Mouse (Mus musculus) MEL (cell line): Measurements from ENCODE around the gene Notch2. TPM values are rescaled to one million over a fixed set of nuclear protein-coding genes. Genes with fewer than 3 reads are reported as not detected.

ENCODE experiments used
- DNase-seq: peaks from one replicate; pipeline ENCODE4 v3.0.0; 2011; ENCODE audit warnings: low read depth, low spot score
- H3K27ac ChIP-seq: 2 replicates; pipeline ENCODE4 v1.5.1; 2012; ENCODE audit warnings: low read depth, mild to moderate bottlenecking, control low read depth, low read length, moderate library complexity; ENCODE audit not compliant: control insufficient read depth
- H3K27me3 ChIP-seq, 2 experiments: fragments of 150-350 bp in 1 of 2; sonication (generic) in 1 of 2; 2 replicates each; pipeline ENCODE4 v1.6.1; 2012; ENCODE audit warnings: low read length in 2 of 2, mild to moderate bottlenecking in 2 of 2, improper control_type of control experiment in 1 of 2, moderate library complexity in 1 of 2; ENCODE audit not compliant: insufficient read depth in 2 of 2, control insufficient read depth in 1 of 2
- H3K36me3 ChIP-seq, 2 experiments: 2 replicates each; pipeline ENCODE4 v1.6.1; 2012 to 2014; ENCODE audit warnings: low read length in 2 of 2, improper control_type of control experiment in 1 of 2, inconsistent platforms in 1 of 2, mild to moderate bottlenecking in 1 of 2; ENCODE audit not compliant: insufficient read depth in 2 of 2, control insufficient read depth in 1 of 2
- H3K4me1 ChIP-seq, 2 experiments: fragments of 150-350 bp in 1 of 2; sonication (generic) in 1 of 2; 2 replicates each; pipeline ENCODE4 v1.6.1; 2012; ENCODE audit warnings: low read length in 2 of 2, improper control_type of control experiment in 1 of 2, mild to moderate bottlenecking in 1 of 2; ENCODE audit not compliant: insufficient read depth in 2 of 2, control insufficient read depth in 1 of 2
- H3K4me3 ChIP-seq, 2 experiments: fragments of 150-350 bp in 1 of 2; sonication (generic) in 1 of 2; 2 replicates each; pipeline ENCODE4 v1.5.1; 2012; ENCODE audit warnings: low read depth in 2 of 2, low read length in 2 of 2, mild to moderate bottlenecking in 2 of 2, moderate library complexity in 2 of 2, control low read depth in 1 of 2, improper control_type of control experiment in 1 of 2; ENCODE audit not compliant: control insufficient read depth in 1 of 2, insufficient read depth in 1 of 2
- H3K79me2 ChIP-seq: 2 replicates; pipeline ENCODE4 v1.6.1; 2012; ENCODE audit warnings: mild to moderate bottlenecking, low read length, moderate library complexity; ENCODE audit not compliant: control insufficient read depth, poor library complexity, insufficient read depth
- H3K9ac ChIP-seq: 2 replicates; pipeline ENCODE4 v1.6.1; 2012; ENCODE audit warnings: low read depth, mild to moderate bottlenecking, control low read depth, low read length, moderate library complexity; ENCODE audit not compliant: control insufficient read depth, poor library complexity, severe bottlenecking
- H3K9me3 ChIP-seq: fragments of 150-350 bp; sonication (generic); replicated peaks from 2 replicates; pipeline ENCODE4 v1.6.1; 2012; ENCODE audit warnings: mild to moderate bottlenecking, low read length, improper control_type of control experiment, moderate library complexity; ENCODE audit not compliant: insufficient read depth
- BHLHE40 ChIP-seq: IDR thresholded peaks from 2 replicates; pipeline ENCODE4 v1.6.1; 2012; ENCODE audit warnings: low read depth, mild to moderate bottlenecking, inconsistent platforms, low read length, improper control_type of control experiment, borderline replicate concordance
- CHD1 ChIP-seq: IDR thresholded peaks from 2 replicates; pipeline ENCODE4 v1.6.1; 2012; ENCODE audit warnings: low read depth, mild to moderate bottlenecking, inconsistent platforms, low read length, improper control_type of control experiment
- CHD2 ChIP-seq: IDR thresholded peaks from 2 replicates; pipeline ENCODE4 v1.6.1; 2011; ENCODE audit warnings: low read length, improper control_type of control experiment
- CTCF ChIP-seq, 3 experiments: IDR thresholded peaks in 2 of 3; conservative IDR thresholded peaks in 1 of 3; 2 replicates each; pipeline ENCODE4 v1.5.1; 2011 to 2012; ENCODE audit warnings: low read length in 3 of 3, low read depth in 2 of 3, mild to moderate bottlenecking in 2 of 3, improper control_type of control experiment in 1 of 3, inconsistent platforms in 1 of 3, mixed read lengths in 1 of 3, moderate library complexity in 1 of 3; ENCODE audit not compliant: control insufficient read depth in 1 of 3, insufficient read depth in 1 of 3, poor library complexity in 1 of 3, severe bottlenecking in 1 of 3
- E2F4 ChIP-seq: IDR thresholded peaks from 2 replicates; pipeline ENCODE4 v1.6.1; 2011; ENCODE audit warnings: low read depth, low read length, improper control_type of control experiment, borderline replicate concordance
- ELF1 ChIP-seq: IDR thresholded peaks from 2 replicates; pipeline ENCODE4 v1.6.1; 2014; ENCODE audit warnings: low read depth, mild to moderate bottlenecking, inconsistent platforms, low read length, improper control_type of control experiment, moderate library complexity
- EP300 ChIP-seq, 2 experiments: IDR thresholded peaks; 2 replicates each; pipeline ENCODE4 v1.6.1; 2011; ENCODE audit warnings: improper control_type of control experiment in 2 of 2, low read length in 2 of 2, low read depth in 1 of 2, mild to moderate bottlenecking in 1 of 2
- ETS1 ChIP-seq: IDR thresholded peaks from 2 replicates; pipeline ENCODE4 v1.6.1; 2012; ENCODE audit warnings: low read depth, mild to moderate bottlenecking, inconsistent platforms, low read length, improper control_type of control experiment, moderate library complexity
- GABPA ChIP-seq: IDR thresholded peaks from 2 replicates; pipeline ENCODE4 v1.6.1; 2012; ENCODE audit warnings: low read depth, mild to moderate bottlenecking, inconsistent platforms, low read length, improper control_type of control experiment, moderate library complexity
- HCFC1 ChIP-seq: IDR thresholded peaks from 2 replicates; pipeline ENCODE4 v1.6.1; 2012; ENCODE audit warnings: low read depth, mild to moderate bottlenecking, inconsistent platforms, low read length, improper control_type of control experiment, moderate library complexity
- JUND ChIP-seq: IDR thresholded peaks from 2 replicates; pipeline ENCODE4 v1.6.1; 2011; ENCODE audit warnings: low read depth, mild to moderate bottlenecking, improper control_type of control experiment, low read length
- KAT2A ChIP-seq: conservative IDR thresholded peaks from 2 replicates; pipeline ENCODE4 v1.6.1; 2012; ENCODE audit warnings: low read depth, low read length, improper control_type of control experiment, inconsistent platforms
- MAFK ChIP-seq: IDR thresholded peaks from 2 replicates; pipeline ENCODE4 v1.6.1; 2011; ENCODE audit warnings: low read depth, mild to moderate bottlenecking, low read length, improper control_type of control experiment, borderline replicate concordance
- MAX ChIP-seq: IDR thresholded peaks from 2 replicates; pipeline ENCODE4 v1.6.1; 2011; ENCODE audit warnings: low read length, improper control_type of control experiment
- MAZ ChIP-seq: IDR thresholded peaks from 2 replicates; pipeline ENCODE4 v1.6.1; 2012; ENCODE audit warnings: low read depth, mild to moderate bottlenecking, inconsistent platforms, low read length, improper control_type of control experiment
- MXI1 ChIP-seq: IDR thresholded peaks from 2 replicates; pipeline ENCODE4 v1.6.1; 2011; ENCODE audit warnings: mild to moderate bottlenecking, low read depth, low read length, improper control_type of control experiment
- MYC ChIP-seq: IDR thresholded peaks from 2 replicates; pipeline ENCODE4 v1.6.1; 2011; ENCODE audit warnings: low read depth, mild to moderate bottlenecking, low read length, improper control_type of control experiment, moderate library complexity
- NELFE ChIP-seq: IDR thresholded peaks from 2 replicates; pipeline ENCODE4 v1.6.1; 2011; ENCODE audit warnings: low read depth, low read length, improper control_type of control experiment
- NRF1 ChIP-seq: IDR thresholded peaks from 2 replicates; pipeline ENCODE4 v1.6.1; 2014; ENCODE audit warnings: low read depth, mild to moderate bottlenecking, inconsistent platforms, low read length, improper control_type of control experiment, moderate library complexity; ENCODE audit not compliant: poor library complexity, insufficient read depth, severe bottlenecking
- POLR2A ChIP-seq, 2 experiments: IDR thresholded peaks; 2 replicates each; pipeline ENCODE4 v1.6.1; 2011 to 2012; ENCODE audit warnings: low read length in 2 of 2, mild to moderate bottlenecking in 2 of 2, control low read depth in 1 of 2, improper control_type of control experiment in 1 of 2, low read depth in 1 of 2, moderate library complexity in 1 of 2; ENCODE audit not compliant: control insufficient read depth in 1 of 2, insufficient read depth in 1 of 2, poor library complexity in 1 of 2
- POLR2AphosphoS2 ChIP-seq: IDR thresholded peaks from 2 replicates; pipeline ENCODE4 v1.6.1; 2011; ENCODE audit warnings: low read length, improper control_type of control experiment
- POLR2AphosphoS5 ChIP-seq: IDR thresholded peaks from 2 replicates; pipeline ENCODE4 v1.6.1; 2012; ENCODE audit warnings: low read depth, borderline replicate concordance, mild to moderate bottlenecking, inconsistent platforms, low read length, moderate library complexity, mixed read lengths
- RCOR1 ChIP-seq: IDR thresholded peaks from 2 replicates; pipeline ENCODE4 v1.6.1; 2012; ENCODE audit warnings: low read depth, mild to moderate bottlenecking, inconsistent platforms, low read length, improper control_type of control experiment
- SIN3A ChIP-seq: IDR thresholded peaks from 2 replicates; pipeline ENCODE4 v1.6.1; 2012; ENCODE audit warnings: low read length, improper control_type of control experiment, inconsistent platforms
- SMC3 ChIP-seq: IDR thresholded peaks from 2 replicates; pipeline ENCODE4 v1.6.1; 2011; ENCODE audit warnings: low read depth, low read length, improper control_type of control experiment
- TAL1 ChIP-seq: IDR thresholded peaks from 2 replicates; pipeline ENCODE4 v1.6.1; 2012; ENCODE audit warnings: mild to moderate bottlenecking, inconsistent platforms, low read length, moderate library complexity, mixed read lengths
- TBP ChIP-seq: IDR thresholded peaks from 2 replicates; pipeline ENCODE4 v1.8.0; 2011; ENCODE audit warnings: low read depth, low read length, improper control_type of control experiment
- TCF12 ChIP-seq: IDR thresholded peaks from 2 replicates; pipeline ENCODE4 v1.6.1; 2014; ENCODE audit warnings: low read depth, mild to moderate bottlenecking, inconsistent platforms, low read length, improper control_type of control experiment, moderate library complexity
- UBTF ChIP-seq: IDR thresholded peaks from 2 replicates; pipeline ENCODE4 v1.6.1; 2012; ENCODE audit warnings: low read depth, mild to moderate bottlenecking, inconsistent platforms, low read length, improper control_type of control experiment, moderate library complexity, borderline replicate concordance; ENCODE audit not compliant: insufficient read depth
- USF2 ChIP-seq, 2 experiments: IDR thresholded peaks; 2 replicates each; pipeline ENCODE4 v1.6.1; 2011 to 2012; ENCODE audit warnings: improper control_type of control experiment in 2 of 2, low read length in 2 of 2, borderline replicate concordance in 1 of 2, inconsistent platforms in 1 of 2, low read depth in 1 of 2, mild to moderate bottlenecking in 1 of 2; ENCODE audit not compliant: insufficient read depth in 1 of 2
- ZC3H11A ChIP-seq: IDR thresholded peaks from 2 replicates; pipeline ENCODE4 v1.6.1; 2012; ENCODE audit warnings: low read depth, mild to moderate bottlenecking, inconsistent platforms, low read length, improper control_type of control experiment
- ZKSCAN1 ChIP-seq: IDR thresholded peaks from 2 replicates; pipeline ENCODE4 v1.6.1; 2012; ENCODE audit warnings: low read depth, mild to moderate bottlenecking, inconsistent platforms, low read length, improper control_type of control experiment, moderate library complexity
- ZMIZ1 ChIP-seq: IDR thresholded peaks from 2 replicates; pipeline ENCODE4 v1.6.1; 2012; ENCODE audit warnings: low read depth, mild to moderate bottlenecking, inconsistent platforms, low read length, improper control_type of control experiment, moderate library complexity
- ZNF384 ChIP-seq: IDR thresholded peaks from 2 replicates; pipeline ENCODE4 v1.6.1; 2012; ENCODE audit warnings: low read depth, mild to moderate bottlenecking, inconsistent platforms, low read length, improper control_type of control experiment
- polyA plus RNA-seq, 2 experiments: library from polyadenylated mRNA; stranded (reverse) in 1 of 2; unstranded in 1 of 2; fragments of >175 nt in 1 of 2; fragments of >200 nt in 1 of 2; gene quantifications; 2 replicates each; pipeline versions ENCODE4 v1.2.1 to v1.2.4; 2012; ENCODE audit warnings: low replicate concordance in 2 of 2, low read depth in 1 of 2; ENCODE audit not compliant: insufficient read length in 2 of 2, insufficient read depth in 1 of 2, missing spikeins in 1 of 2
- total RNA-seq: library from RNA; depleted of rRNA; stranded (reverse); fragments of 300-350 nt; gene quantifications from 2 replicates; pipeline ENCODE4 v1.2.3, GENCODE M21; 2012; rRNA removed

Gene Notch2
- total RNA-seq, result 16.6 and 22.7 TPM in 2 replicates
- polyA plus RNA-seq, result 10 to 100 TPM; 16.2 to 36.6 TPM

DNA sequence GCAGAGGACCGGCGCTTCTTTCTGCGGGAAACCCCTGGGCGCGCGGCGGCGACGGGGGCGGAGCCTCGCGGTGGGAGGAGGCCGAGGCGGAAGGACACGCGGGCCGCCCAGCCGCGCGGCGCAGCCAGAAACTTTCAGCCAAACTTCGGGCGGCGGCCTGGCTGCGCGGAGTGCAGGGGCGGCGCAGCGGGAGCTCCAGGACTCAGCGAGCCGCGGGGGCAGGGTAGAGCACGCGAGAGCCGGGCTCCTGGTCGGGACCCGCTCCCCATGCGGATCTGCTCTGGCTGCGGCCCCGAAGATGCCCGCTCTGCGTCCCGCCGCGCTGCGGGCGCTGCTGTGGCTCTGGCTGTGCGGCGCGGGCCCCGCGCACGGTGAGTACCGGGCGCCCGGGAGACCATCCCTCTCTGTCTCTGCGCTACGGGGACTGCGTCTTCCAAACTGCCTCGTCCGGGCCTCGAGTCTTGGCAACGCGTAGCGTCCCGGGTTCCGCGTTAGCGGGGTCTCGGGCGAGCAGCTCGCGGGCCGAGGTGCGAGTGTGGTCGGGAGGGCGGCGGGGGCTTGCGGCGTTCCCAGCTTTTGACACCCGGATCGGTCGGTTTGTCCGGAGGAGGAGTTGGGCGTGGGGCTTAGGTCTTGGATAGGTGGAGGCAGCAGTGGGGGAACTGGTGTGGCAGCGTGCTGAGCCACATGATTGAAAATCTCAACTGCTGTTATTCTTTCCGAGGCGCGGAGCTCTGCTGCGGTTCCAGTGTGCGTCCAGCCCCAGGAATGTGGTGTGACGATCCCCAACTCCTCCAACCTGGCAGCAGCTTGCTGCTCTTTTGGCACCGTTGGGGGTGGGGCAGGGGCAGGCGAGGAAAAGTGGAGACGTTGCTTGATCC is at the start of gene Notch2:
Gene Notch2, plus strand, starts transcription at position 127 of the 881 bp plus-strand sequence.
- H3K9me3 ChIP-seq, result no peaks in the 10 kb centered on the region
- H3K9ac ChIP-seq, result peak within 1 kb of the TSS; percentile 86
- H3K27me3 ChIP-seq, result no peaks in the 10 kb centered on the region
- H3K4me3 ChIP-seq, result peak within 1 kb of the TSS; percentile 88 to 95
- peaks cover 0 to 29% of the 10 kb centered on the region in 2 experiments; a peak in 2 of 4 replicates for H3K36me3 ChIP-seq
- peaks cover 43% of the 10 kb centered on the region for H3K79me2 ChIP-seq
- H3K4me1 ChIP-seq, result peaks cover 5 to 25% of the 10 kb centered on the region in 2 experiments
- peak within 1 kb of the TSS; percentile 53 for H3K27ac ChIP-seq
- peak; percentile 97 for DNase-seq
- TF ChIP-seq E2F4, result no peak
- TF ChIP-seq USF2 (IDR thresholded peaks at IDR 0.05; ENCODE audit: borderline replicate concordance in 1 of 2, insufficient read depth in 1 of 2, low read depth in 1 of 2, low read length in 2 of 2), result no peak
- no peak for TF ChIP-seq BHLHE40
- TF ChIP-seq MAZ, result peak; percentile 35; the same call in 1 of the 2 replicates
- no peak for TF ChIP-seq ZNF384
- TF ChIP-seq ETS1, result peak; percentile 42; the same call in 1 of the 2 replicates
- no peak for TF ChIP-seq RCOR1
- no peak for TF ChIP-seq TAL1
- TF ChIP-seq CHD2, result no peak
- peak; percentile 34; the same call in 1 of the 2 replicates for TF ChIP-seq HCFC1
- TF ChIP-seq MYC, result 0 out of 2 replicates have a peak, but pooled peaks have one; percentile 27
- no peak; the same call in 1 of the 2 replicates for TF ChIP-seq KAT2A
- peak; percentile 73; the same call in 1 of the 2 replicates for TF ChIP-seq SIN3A
- TF ChIP-seq ZKSCAN1, result no peak
- peak in 1 of 2 experiments; percentile 29; a peak in 2 of 4 replicates for TF ChIP-seq EP300 (IDR thresholded peaks at IDR 0.05; ENCODE audit: low read depth in 1 of 2, low read length in 2 of 2)
- peak; percentile 83 for TF ChIP-seq MXI1
- peak; percentile 30; the same call in 1 of the 2 replicates for TF ChIP-seq MAX
- TF ChIP-seq POLR2A (IDR thresholded peaks at IDR 0.05; ENCODE audit: control insufficient read depth in 1 of 2, insufficient read depth in 1 of 2, low read depth in 1 of 2, low read length in 2 of 2, poor library complexity in 1 of 2), result peak; percentile 84 to 92; a peak in 3 of 4 replicates
- peak; percentile 82 for TF ChIP-seq TCF12
- peak; percentile 65; the same call in 1 of the 2 replicates for TF ChIP-seq TBP
- no peak for TF ChIP-seq ZC3H11A
- peak; percentile 60 for TF ChIP-seq ELF1
- peak; percentile 67; the same call in 1 of the 2 replicates for TF ChIP-seq ZMIZ1
- no peak for TF ChIP-seq NRF1
- no peak for TF ChIP-seq POLR2AphosphoS5
- TF ChIP-seq JUND, result no peak
- peak; percentile 58; the same call in 1 of the 2 replicates for TF ChIP-seq POLR2AphosphoS2
- no peak; the same call in 1 of the 2 replicates for TF ChIP-seq UBTF
- no peak for TF ChIP-seq CHD1
- TF ChIP-seq SMC3, result no peak
- TF ChIP-seq NELFE, result peak; percentile 90
- no peak for TF ChIP-seq GABPA
- TF ChIP-seq MAFK, result no peak
- TF ChIP-seq CTCF (IDR thresholded peaks at IDR 0.05 in 2 of 3, conservative IDR thresholded peaks at IDR 0.05 in 1 of 3; ENCODE audit: control insufficient read depth in 1 of 3, insufficient read depth in 1 of 3, low read depth in 2 of 3, low read length in 3 of 3, poor library complexity in 1 of 3, severe bottlenecking in 1 of 3), result no peak
